8 mouse cellular contexts compared by ENCODE assay signal in the genomic region with DNA sequence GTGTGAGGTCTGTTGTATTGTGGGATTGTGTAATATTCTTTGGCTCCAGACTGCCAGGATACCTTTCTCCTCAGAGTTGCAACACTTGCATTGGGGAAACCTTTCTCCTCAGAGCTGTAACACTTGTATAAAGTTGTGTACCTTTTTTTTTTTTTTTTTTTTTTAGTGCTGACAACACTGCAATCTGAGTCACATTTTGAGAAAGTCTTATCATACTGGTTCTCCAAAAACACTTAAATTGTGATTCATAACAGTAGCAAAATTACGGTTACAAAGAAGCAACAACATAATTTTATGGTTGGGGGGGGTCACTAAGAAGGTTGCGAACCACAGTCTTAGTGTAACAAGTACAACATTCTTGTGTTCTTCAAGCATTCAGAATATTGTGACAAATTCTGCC. TPM values are rescaled to one million over a fixed set of nuclear protein-coding genes. Genes with fewer than 3 reads are reported as not detected.
A peak's percentile ranks its signal among the peaks of the same experiment; 100 is the strongest.
DNase-seq lines count a peak whose midpoint lies in the region; ATAC-seq and TF ChIP-seq lines count a peak whose summit lies in the region.

A gene (plus strand): TSS at position 165 of the 400 bp plus-strand sequence.

- peaks cover 8% of the 10 kb centered on the region for H3K4me1 ChIP-seq in heart, postnatal 0 days (ENCODE audit: control insufficient read depth, insufficient read depth)
- H3K4me1 ChIP-seq in megakaryocyte, embryonic 14.5 days, result peaks cover 12% of the 10 kb centered on the region

- H3K4me3 ChIP-seq in heart, postnatal 0 days (ENCODE audit: low read depth, low read length), result peak within 1 kb of the TSS; percentile 80
- peak within 1 kb of the TSS; percentile 98 for H3K4me3 ChIP-seq in megakaryocyte, embryonic 14.5 days (replicated peaks)

- no peaks in the 10 kb centered on the region for H3K9me3 ChIP-seq in heart, postnatal 0 days (replicated peaks; ENCODE audit: control insufficient read depth, low read length)
- H3K9me3 ChIP-seq in megakaryocyte, embryonic 14.5 days, result no peaks in the 10 kb centered on the region

- TF ChIP-seq CTCF in heart, postnatal 0 days (IDR thresholded peaks at IDR 0.05; ENCODE audit: low read depth), result no peak

- DNase-seq in layer of hippocampus, adult 8-10 months (ENCODE audit: low spot score in 2 of 2), result no peak
- no peak for DNase-seq in layer of hippocampus, adult 11-12 months (ENCODE audit: low spot score)
- DNase-seq in adrenal gland, postnatal 36 days, result no peak
- no peak for DNase-seq in heart, postnatal 0 days (ENCODE audit: low spot score)
- no peak for DNase-seq in gastrocnemius, adult 8-10 months (ENCODE audit: low spot score in 2 of 2)
- no peak for DNase-seq in urinary bladder, postnatal 10 days (ENCODE audit: low spot score)
- no peak for DNase-seq in layer of hippocampus, postnatal 14 days (ENCODE audit: low spot score in 2 of 2)

- H3K36me3 ChIP-seq in heart, postnatal 0 days (replicated peaks; ENCODE audit: control insufficient read depth, insufficient read depth, low read length), result no peaks in the 10 kb centered on the region
- no peaks in the 10 kb centered on the region for H3K36me3 ChIP-seq in megakaryocyte, embryonic 14.5 days (replicated peaks; ENCODE audit: low read length)

- H3K27ac ChIP-seq in heart, postnatal 0 days (ENCODE audit: low read depth), result peak within 1 kb of the TSS; percentile 69

- no peak for TF ChIP-seq EP300 in heart, postnatal 0 days (IDR thresholded peaks at IDR 0.05; ENCODE audit: low read depth)

- 93% methylated on average over 2 of the region's 2 CpGs for WGBS in heart, postnatal 0 days

- peak within 1 kb of the TSS; percentile 71 for H3K9ac ChIP-seq in heart, postnatal 0 days (replicated peaks; ENCODE audit: low read depth, low read length)

- H3K27me3 ChIP-seq in heart, postnatal 0 days (ENCODE audit: control insufficient read depth, insufficient read depth, low read length), result no peaks in the 10 kb centered on the region
- H3K27me3 ChIP-seq in megakaryocyte, embryonic 14.5 days (replicated peaks), result peaks cover 3% of the 10 kb centered on the region

- peak within 1 kb of the TSS; percentile 74 for H3K4me2 ChIP-seq in heart, postnatal 0 days (ENCODE audit: low read depth, low read length)

- no peak for ATAC-seq in heart, postnatal 0 days (ENCODE audit: insufficient read depth, low read depth)

RNA-seq across cellular contexts. Expression of the gene that starts here (rescaled TPM):
- total RNA-seq in layer of hippocampus, adult 8-10 months (2022), result 10 to 100 TPM in 3 of 4 experiments, 1 to 10 TPM in 1; 7.9 to 12.4 (median 11.5) TPM
- total RNA-seq in adrenal gland, postnatal 36 days (2021), result 10 to 100 TPM; 13.1 to 18.7 TPM
- total RNA-seq in heart, postnatal 0 days (2014; rRNA removed; ENCODE audit: low replicate concordance), result 9.2 and 17.8 TPM in 2 replicates
- polyA plus RNA-seq in heart, postnatal 0 days (2015; fragmentation: Nextera tagmentation; extraction: Ambion mirVana), result 20.4 and 21.5 TPM in 2 replicates
- polyA plus RNA-seq in megakaryocyte, embryonic 14.5 days (2012; ENCODE audit: insufficient read depth, low replicate concordance), result 0.41 TPM in 1 of 2 replicates, not detected in the other
- 1 to 10 TPM; 3.9 to 6.5 (median 4.5) TPM for total RNA-seq in gastrocnemius, adult 8-10 months (2022)
- total RNA-seq in layer of hippocampus, postnatal 14 days (2021), result 10 to 100 TPM in 1 of 2 experiments, 1 to 10 TPM in 1; 7.9 to 11.2 TPM

Comparison
In these comparisons a context has a peak if more than half of its experiments do, and no peak if none do; other contexts are left out.
1. RNA of the gene that starts here (polyA plus RNA-seq): 20.4 to 21.5 TPM in heart, postnatal 0 days; 0.41 TPM in megakaryocyte, embryonic 14.5 days; every median in the first group is over 10 times any median in the second.